Comparison of ENCODE assay signal across 8 mouse cellular contexts in genomic region chr15:83148801-83149195, GRCm38 (mm10). TPM values are rescaled to one million over a fixed set of nuclear protein-coding genes. Genes with fewer than 3 reads are reported as not detected.
A peak's percentile ranks its signal among the peaks of the same experiment; 100 is the strongest.
DNase-seq lines count a peak whose midpoint lies in the region; ATAC-seq lines count a peak whose summit lies in the region.

No protein-coding gene starts in this region.

- no peaks in the 10 kb centered on the region for H3K9me3 ChIP-seq in kidney, embryonic 16.5 days (ENCODE audit: low read length)
- H3K9me3 ChIP-seq in hindbrain, embryonic 12.5 days (replicated peaks) = no peaks in the 10 kb centered on the region
- no peaks in the 10 kb centered on the region for H3K9me3 ChIP-seq in midbrain, embryonic 10.5 days (replicated peaks)

- no peaks in the 10 kb centered on the region for H3K27me3 ChIP-seq in kidney, embryonic 16.5 days (ENCODE audit: insufficient read depth, low read length)
- no peaks in the 10 kb centered on the region for H3K27me3 ChIP-seq in hindbrain, embryonic 12.5 days
- no peaks in the 10 kb centered on the region for H3K27me3 ChIP-seq in midbrain, embryonic 10.5 days (ENCODE audit: low read depth, poor library complexity, severe bottlenecking)

- H3K9ac ChIP-seq in kidney, embryonic 16.5 days (replicated peaks; ENCODE audit: low read length) = peak overlapping the region; percentile 99
- H3K9ac ChIP-seq in hindbrain, embryonic 12.5 days = peak overlapping the region; percentile 95

- ATAC-seq in kidney, embryonic 16.5 days (ENCODE audit: low FRiP score, low TSS enrichment) = peak; percentile 78
- peak; percentile 2; the same call in 1 of the 2 replicates for ATAC-seq in common myeloid progenitor, adult 5-6 weeks (replicated peaks; ENCODE audit: low read depth, poor library complexity, severe bottlenecking)
- ATAC-seq in hindbrain, embryonic 12.5 days (ENCODE audit: low FRiP score) = peak; percentile 85

- peak overlapping the region; percentile 96 for H3K27ac ChIP-seq in kidney, embryonic 16.5 days (ENCODE audit: low read length)
- peak overlapping the region; percentile 98 for H3K27ac ChIP-seq in hindbrain, embryonic 12.5 days
- peak overlapping the region; percentile 99 for H3K27ac ChIP-seq in midbrain, embryonic 10.5 days (replicated peaks)

- H3K36me3 ChIP-seq in kidney, embryonic 16.5 days (ENCODE audit: insufficient read depth, low read length) = peaks cover 25% of the 10 kb centered on the region
- H3K36me3 ChIP-seq in hindbrain, embryonic 12.5 days = peaks cover 29% of the 10 kb centered on the region
- peaks cover 48% of the 10 kb centered on the region for H3K36me3 ChIP-seq in midbrain, embryonic 10.5 days

- no peak for DNase-seq in kidney, adult 11 months
- DNase-seq in midbrain, embryonic 10.5 days (ENCODE audit: low spot score) = no peak
- DNase-seq in thymus, adult 18-20 months = no peak
- DNase-seq in embryo, embryonic 10.5 days (ENCODE audit: low spot score) = no peak
- no peak for DNase-seq in cerebellum, adult 9-11 months

- H3K4me2 ChIP-seq in kidney, embryonic 16.5 days (replicated peaks; ENCODE audit: low read depth, low read length) = peak overlapping the region; percentile 90
- peak overlapping the region; percentile 84 for H3K4me2 ChIP-seq in hindbrain, embryonic 12.5 days (replicated peaks)

- peaks cover 12% of the 10 kb centered on the region for H3K4me1 ChIP-seq in kidney, embryonic 16.5 days (ENCODE audit: insufficient read depth, low read length)
- peaks cover 19% of the 10 kb centered on the region for H3K4me1 ChIP-seq in hindbrain, embryonic 12.5 days
- peaks cover 14% of the 10 kb centered on the region for H3K4me1 ChIP-seq in midbrain, embryonic 10.5 days

- 1% methylated on average over 36 of the region's 41 CpGs for WGBS in kidney, embryonic 16.5 days
- WGBS in hindbrain, embryonic 12.5 days = under 1% methylated on average over 28 of the region's 41 CpGs
- WGBS in midbrain, embryonic 10.5 days = under 1% methylated on average over 41 of the region's 41 CpGs

- peak overlapping the region; percentile 93 for H3K4me3 ChIP-seq in kidney, embryonic 16.5 days (ENCODE audit: low read length)
- peak overlapping the region; percentile 76 for H3K4me3 ChIP-seq in hindbrain, embryonic 12.5 days
- H3K4me3 ChIP-seq in midbrain, embryonic 10.5 days = peak overlapping the region; percentile 99

RNA-seq across cellular contexts. Expression of gene Poldip3, which starts 0.4 kb away (rescaled TPM):
- 153 and 161 TPM in 2 replicates for polyA plus RNA-seq in kidney, embryonic 16.5 days (2015; fragmentation: Nextera tagmentation; extraction: Ambion mirVana)
- 70.1 and 94.4 TPM in 2 replicates for total RNA-seq in common myeloid progenitor, adult 5-6 weeks (2017)
- polyA plus RNA-seq in hindbrain, embryonic 12.5 days (2016; fragmentation: Nextera tagmentation; extraction: Ambion mirVana) = 163 and 168 TPM in 2 replicates
- polyA plus RNA-seq in midbrain, embryonic 10.5 days (2016; fragmentation: Nextera tagmentation; extraction: Ambion mirVana) = 189 and 190 TPM in 2 replicates

RNA-seq across cellular contexts. Expression of gene Cyb5r3, which starts 23.6 kb away (rescaled TPM):
- 172 and 202 TPM in 2 replicates for polyA plus RNA-seq in kidney, embryonic 16.5 days (2015; fragmentation: Nextera tagmentation; extraction: Ambion mirVana)
- 31.7 and 34.9 TPM in 2 replicates for total RNA-seq in common myeloid progenitor, adult 5-6 weeks (2017)
- polyA plus RNA-seq in hindbrain, embryonic 12.5 days (2016; fragmentation: Nextera tagmentation; extraction: Ambion mirVana) = 148 and 154 TPM in 2 replicates
- polyA plus RNA-seq in midbrain, embryonic 10.5 days (2016; fragmentation: Nextera tagmentation; extraction: Ambion mirVana) = 218 and 255 TPM in 2 replicates

RNA-seq across cellular contexts. Expression of gene Rrp7a, which starts 26.2 kb away (rescaled TPM):
- polyA plus RNA-seq in kidney, embryonic 16.5 days (2015; fragmentation: Nextera tagmentation; extraction: Ambion mirVana) = 67.5 and 69.3 TPM in 2 replicates
- total RNA-seq in common myeloid progenitor, adult 5-6 weeks (2017) = 87.5 and 106 TPM in 2 replicates
- 64.5 and 74.1 TPM in 2 replicates for polyA plus RNA-seq in hindbrain, embryonic 12.5 days (2016; fragmentation: Nextera tagmentation; extraction: Ambion mirVana)
- 88.1 and 91.4 TPM in 2 replicates for polyA plus RNA-seq in midbrain, embryonic 10.5 days (2016; fragmentation: Nextera tagmentation; extraction: Ambion mirVana)

RNA-seq across cellular contexts. Expression of gene Serhl, which starts 59.5 kb away (rescaled TPM):
- polyA plus RNA-seq in kidney, embryonic 16.5 days (2015; fragmentation: Nextera tagmentation; extraction: Ambion mirVana) = 67.5 and 70.7 TPM in 2 replicates
- total RNA-seq in common myeloid progenitor, adult 5-6 weeks (2017) = 30.7 and 35.2 TPM in 2 replicates
- 44.3 and 46.1 TPM in 2 replicates for polyA plus RNA-seq in hindbrain, embryonic 12.5 days (2016; fragmentation: Nextera tagmentation; extraction: Ambion mirVana)
- 54.2 and 56.0 TPM in 2 replicates for polyA plus RNA-seq in midbrain, embryonic 10.5 days (2016; fragmentation: Nextera tagmentation; extraction: Ambion mirVana)

Comparison
In these comparisons a context has a peak if more than half of its experiments do, and no peak if none do; other contexts are left out.
1. ATAC-seq: peak in every context shown above with its lines; median percentile 85 in hindbrain, embryonic 12.5 days; 78 in kidney, embryonic 16.5 days; 2 in common myeloid progenitor, adult 5-6 weeks.